Mouse (Mus musculus) layer of hippocampus, postnatal 14 days (tissue): Measurements from ENCODE around the gene Hist1h4h. TPM values are rescaled to one million over a fixed set of nuclear protein-coding genes. Genes with fewer than 3 reads are reported as not detected.
"Not testable (repeated sequence)": the region's sequence is repeated elsewhere in the genome, so short reads cannot be mapped to it uniquely, and the experiment has no call there.

Experiments used
- DNase-seq, 2 experiments: peaks; one replicate each; pipeline ENCODE4 v3.0.0; 2021 to 2022; ENCODE audit warnings: low spot score in 2 of 2, mixed read lengths in 1 of 2
- total RNA-seq, 2 experiments: library from RNA; stranded (reverse); gene quantifications; 2 replicates each; pipeline ENCODE4 v1.2.3; 2021

Gene Hist1h4h
- total RNA-seq, 2 experiments from 2014 or later, result 253 to 315 TPM

DNA sequence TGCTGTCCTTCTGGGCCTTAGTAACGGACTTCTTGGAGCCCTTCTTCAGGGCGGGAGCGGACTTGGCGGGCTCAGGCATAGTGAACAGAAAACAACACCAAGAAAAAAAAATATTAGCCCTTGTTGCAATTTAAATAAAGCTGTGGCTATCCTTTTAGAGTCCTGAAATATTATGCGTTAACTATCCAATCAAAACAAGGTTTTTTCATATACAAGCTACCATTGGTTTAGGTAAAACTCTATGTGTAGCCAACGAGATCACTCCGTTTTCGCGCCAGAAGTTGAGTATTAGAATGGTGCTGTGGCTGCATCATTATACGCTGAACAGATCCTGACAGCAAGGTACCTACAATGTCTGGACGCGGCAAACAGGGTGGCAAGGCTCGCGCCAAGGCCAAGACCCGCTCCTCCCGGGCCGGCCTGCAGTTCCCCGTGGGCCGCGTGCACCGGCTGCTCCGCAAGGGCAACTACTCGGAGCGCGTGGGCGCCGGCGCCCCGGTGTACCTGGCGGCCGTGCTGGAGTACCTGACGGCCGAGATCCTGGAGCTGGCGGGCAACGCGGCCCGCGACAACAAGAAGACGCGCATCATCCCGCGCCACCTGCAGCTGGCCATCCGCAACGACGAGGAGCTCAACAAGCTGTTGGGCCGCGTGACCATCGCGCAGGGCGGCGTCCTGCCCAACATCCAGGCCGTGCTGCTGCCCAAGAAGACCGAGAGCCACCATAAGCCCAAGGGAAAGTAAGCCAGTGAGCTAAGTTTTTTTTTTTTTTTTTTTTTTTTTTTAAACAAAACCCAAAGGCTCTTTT is 2.9 kb downstream of the Hist1h4h start, which contains the start of gene Hist1h2af:
TSS of gene Hist1h2af (plus strand) at position 347 of the 808 bp plus-strand sequence.
- DNase-seq, result peak in 1 of 2 experiments; percentile 88

DNA sequence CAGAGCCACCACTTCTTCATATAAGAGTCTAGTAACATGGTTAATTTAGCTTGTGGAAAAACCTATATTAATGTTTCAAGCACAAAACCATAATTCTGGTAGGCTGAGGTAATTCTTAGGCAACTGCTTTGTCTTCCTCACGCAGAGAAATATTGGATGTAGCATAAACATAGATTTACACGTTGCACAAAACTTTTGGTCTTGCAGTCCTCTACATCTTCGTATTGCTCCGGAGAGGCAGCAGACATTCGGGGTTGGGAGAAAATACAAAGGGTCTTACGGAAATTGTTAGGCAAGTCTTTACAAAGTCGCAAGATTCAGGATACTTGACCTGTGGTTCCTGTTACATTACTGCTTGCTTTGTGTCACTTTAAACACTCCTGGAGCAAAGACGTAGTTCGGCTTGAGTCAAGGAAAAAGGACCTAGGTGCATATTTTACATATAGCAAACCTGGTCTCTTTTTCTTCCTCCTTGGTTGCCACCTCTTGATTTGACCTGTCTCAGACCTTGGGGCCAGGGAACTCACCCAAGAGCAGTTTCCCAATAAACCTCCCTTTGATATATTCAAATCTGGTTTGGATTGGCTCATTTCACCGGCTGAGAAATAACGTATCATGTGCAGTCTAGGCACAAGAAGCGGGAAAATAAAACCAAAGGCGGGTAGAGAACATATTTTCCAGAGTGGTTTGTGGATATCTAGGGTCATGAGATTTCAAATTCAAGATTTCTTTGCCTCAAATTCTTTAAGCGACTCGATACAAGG is 3.7 kb downstream of the Hist1h4h start:
- DNase-seq, result peak in 1 of 2 experiments; percentile 56

DNA sequence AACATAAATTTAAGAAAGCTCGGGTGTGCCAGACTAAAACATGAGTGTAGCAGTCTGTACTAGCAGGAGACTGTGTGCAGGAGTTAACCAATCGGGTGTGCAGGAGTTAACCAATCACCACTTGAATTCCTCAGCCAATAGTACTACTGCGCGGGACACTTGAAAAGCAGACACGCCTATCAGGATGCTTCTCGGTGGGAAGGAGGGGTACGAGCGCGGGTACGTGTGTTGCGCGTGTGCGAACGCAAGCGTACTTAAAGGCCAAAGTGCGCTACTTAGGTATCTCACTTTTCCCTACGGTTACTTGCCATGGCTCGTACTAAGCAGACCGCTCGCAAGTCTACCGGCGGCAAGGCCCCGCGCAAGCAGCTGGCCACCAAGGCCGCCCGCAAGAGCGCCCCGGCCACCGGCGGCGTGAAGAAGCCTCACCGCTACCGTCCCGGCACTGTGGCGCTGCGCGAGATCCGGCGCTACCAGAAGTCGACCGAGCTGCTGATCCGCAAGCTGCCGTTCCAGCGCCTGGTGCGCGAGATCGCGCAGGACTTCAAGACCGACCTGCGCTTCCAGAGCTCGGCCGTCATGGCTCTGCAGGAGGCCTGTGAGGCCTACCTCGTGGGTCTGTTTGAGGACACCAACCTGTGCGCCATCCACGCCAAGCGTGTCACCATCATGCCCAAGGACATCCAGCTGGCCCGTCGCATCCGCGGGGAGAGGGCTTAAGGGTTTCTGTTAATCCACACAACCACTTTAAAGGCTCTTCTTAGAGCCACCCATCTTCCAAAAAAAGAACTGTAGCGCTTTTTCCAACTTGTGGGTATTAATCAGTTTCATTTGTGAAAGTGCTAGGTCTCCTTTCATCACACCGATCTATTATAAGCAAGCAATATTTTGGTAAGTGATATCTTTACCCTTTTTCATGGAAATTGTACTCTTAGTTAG is 4.6 kb downstream of the Hist1h4h start, which contains the start of gene Hist1h3g:
TSS of gene Hist1h3g (plus strand) at position 286 of the 939 bp plus-strand sequence.
- DNase-seq, result peak; percentile 87 to 96

DNA sequence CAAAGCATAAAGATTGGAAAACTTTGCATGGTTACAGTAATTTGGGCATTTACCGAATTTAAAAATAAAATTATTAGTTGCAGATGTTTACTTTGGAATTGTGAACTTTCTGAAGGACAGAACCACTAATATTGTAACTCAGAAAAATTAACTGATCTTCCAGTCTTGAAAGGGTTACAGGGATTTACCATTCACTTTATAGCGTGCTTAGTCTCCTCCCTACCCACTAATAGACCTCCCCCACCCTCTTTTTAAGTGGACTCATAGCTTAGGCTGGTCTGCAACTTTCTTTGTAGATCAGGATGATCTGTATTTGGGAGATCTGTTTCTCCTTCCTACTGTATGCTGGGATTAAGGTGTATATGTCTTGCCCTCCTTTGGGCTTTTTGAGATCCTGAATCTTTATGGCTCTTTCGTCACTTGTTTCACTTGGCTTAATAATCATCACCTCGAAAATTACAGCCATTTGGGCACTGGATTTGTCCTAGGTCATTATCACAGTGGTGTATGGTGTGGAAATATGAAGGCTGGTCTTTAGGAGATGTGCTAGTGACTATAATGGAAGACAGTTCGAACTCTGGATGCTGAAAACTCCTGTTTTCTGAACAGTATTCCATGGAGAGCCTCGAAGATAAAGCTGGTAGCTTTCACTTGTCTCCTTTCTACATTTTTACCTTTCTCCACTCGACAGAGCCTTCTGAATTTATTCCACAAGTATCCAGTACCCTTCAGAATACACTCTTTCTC is 5.4 kb downstream of the Hist1h4h start:
- DNase-seq, result no peak

DNA sequence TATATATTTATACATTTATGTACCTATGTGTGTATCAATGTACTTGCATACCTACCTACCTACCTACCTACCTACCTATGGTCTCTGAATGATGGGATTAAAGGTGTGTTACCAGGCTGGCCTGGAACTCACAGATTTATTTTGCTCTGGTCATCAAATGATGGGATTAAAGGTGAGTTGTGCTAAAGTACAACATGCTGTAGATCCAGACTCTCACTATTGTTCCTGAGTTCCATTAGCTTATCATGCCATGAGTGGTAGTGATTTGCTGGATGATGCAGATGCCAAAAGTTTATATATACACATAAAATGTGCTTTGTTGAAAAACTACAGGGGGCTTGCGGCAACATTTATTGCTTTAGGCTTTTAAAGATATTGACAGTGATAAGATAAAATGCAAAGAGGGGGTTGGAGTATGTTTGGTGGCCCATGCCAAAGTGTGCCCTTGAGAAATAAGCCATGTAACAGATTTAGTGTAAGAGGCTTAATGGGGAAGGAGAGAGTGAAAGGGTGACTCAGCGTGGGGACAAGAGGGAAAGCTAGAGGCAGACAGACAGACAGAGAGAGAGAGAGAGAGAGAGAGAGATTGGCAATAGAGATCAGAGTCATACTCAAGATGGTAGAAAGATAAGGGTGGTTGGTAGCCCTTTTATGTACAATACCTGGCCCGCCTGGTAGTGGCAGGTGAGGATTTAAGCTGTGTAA is 6.3 kb downstream of the Hist1h4h start:
- DNase-seq, result no peak

DNA sequence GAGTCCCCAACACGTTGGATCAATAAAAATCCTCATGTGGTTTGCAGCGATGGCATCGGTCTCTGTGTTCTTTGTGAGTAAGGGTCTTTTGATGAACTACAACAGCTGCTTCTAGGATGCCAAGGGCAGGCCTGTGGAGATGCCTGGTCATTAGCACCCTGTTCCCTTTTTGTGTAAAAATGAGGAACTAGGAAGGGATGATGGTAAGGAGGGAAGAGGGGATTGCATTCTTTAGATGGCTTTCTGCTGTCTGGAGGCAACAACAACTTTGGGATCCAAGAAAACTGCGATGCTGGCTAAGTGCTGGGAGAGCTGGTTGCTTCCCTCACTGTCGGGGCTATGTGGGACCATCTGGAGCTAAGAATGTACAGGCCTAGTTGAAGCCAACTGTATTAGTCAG is 7.4 kb downstream of the Hist1h4h start:
- no peak for DNase-seq

DNA sequence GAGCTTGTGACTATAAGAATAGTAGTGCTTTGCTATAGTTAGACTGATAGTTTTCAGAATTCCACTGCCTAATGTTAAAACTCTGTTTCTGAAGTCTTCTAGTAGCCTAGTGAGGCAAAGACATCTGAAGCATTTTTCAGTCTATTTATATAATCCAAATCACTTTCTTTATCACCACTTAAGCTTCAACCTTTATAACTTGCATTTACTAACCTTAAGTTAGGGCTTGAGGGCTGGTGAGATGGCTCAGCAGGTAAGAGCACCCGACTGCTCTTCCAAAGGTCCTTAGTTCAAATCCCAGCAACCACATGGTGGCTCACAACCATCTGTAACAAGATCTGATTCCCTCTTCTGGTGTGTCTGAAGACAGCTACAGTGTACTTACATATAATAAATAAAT is 9.0 kb downstream of the Hist1h4h start:
- not testable (repeated sequence) for DNase-seq

DNA sequence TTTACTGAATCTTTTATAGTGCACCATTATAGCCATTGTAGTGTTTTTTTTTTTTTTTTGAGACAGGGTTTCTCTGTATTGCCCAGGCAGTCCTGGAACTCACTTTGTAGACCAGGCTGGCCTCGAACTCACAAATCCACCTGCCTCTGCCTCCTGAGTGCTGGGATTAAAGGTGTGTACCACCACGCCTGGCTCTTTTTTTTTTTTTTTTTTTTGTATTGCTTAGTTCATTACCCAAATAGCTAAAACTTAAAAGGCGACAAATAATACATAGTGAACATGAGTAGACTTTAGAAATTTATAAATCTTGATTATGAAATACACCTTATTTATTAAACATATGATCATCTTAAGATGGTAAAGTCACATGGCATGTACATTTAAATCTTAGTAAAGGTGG is 10.6 kb downstream of the Hist1h4h start:
- no peak for DNase-seq

DNA sequence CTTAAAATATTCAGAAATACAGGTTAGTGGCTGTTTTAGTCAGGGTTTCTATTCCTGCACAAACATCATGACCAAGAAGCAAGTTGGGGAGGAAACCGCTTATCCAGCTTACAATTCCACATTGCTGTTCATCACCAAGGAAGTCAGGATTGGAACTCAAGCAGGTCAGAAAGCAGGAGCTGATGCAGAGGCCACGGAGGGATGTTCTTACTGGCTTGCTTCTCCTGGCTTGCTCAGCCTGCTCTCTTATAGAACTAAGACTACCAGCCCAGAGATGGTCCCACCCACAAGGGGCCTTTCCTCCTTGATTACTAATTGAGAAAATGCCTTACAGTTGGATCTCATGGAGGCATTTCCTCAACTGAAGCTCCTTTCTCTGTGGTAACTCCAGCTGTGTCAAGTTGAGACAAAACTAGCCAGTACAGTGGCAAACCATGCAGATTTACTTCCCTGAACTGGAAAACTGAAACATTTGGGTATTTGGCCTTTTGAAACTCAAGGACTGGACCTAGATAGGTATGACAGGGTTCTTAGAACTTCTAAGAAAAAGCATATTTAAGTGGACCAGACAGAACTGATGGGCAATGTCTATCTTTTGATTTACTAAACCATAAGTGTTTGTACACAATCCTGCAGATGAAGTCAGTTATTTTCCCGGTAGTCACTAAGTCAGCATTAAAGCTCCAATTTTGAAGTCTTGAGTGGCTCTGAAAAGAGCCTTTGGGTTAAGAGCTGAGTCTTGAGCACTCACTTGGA is 11.6 kb downstream of the Hist1h4h start:
- DNase-seq, result not testable (repeated sequence)

DNA sequence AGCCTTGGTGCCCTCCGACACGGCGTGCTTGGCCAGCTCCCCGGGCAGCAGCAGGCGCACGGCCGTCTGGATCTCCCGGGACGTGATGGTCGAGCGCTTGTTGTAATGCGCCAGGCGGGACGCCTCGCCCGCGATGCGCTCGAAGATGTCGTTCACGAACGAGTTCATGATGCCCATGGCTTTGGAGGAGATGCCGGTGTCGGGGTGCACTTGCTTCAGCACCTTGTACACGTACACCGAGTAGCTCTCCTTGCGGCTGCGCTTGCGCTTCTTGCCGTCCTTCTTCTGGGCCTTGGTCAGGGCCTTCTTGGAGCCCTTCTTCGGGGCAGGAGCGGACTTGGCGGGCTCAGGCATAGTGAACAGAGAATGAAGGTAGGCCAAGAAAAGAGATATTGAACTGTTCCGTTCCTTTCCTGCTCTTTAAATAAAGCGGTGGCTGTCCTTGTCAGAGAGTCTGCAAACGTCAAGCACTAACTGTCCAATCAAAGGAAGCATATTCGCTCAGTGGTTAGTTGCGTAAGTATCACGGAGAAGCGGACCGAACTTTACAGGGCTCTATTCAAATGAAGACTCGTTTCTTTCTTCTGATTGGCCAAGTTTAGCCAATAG is 12.3 kb downstream of the Hist1h4h start, which contains the start of gene Hist1h2bh:
TSS of gene Hist1h2bh (minus strand) at position 394 of the 609 bp plus-strand sequence.
- peak; percentile 55 to 92 for DNase-seq

DNA sequence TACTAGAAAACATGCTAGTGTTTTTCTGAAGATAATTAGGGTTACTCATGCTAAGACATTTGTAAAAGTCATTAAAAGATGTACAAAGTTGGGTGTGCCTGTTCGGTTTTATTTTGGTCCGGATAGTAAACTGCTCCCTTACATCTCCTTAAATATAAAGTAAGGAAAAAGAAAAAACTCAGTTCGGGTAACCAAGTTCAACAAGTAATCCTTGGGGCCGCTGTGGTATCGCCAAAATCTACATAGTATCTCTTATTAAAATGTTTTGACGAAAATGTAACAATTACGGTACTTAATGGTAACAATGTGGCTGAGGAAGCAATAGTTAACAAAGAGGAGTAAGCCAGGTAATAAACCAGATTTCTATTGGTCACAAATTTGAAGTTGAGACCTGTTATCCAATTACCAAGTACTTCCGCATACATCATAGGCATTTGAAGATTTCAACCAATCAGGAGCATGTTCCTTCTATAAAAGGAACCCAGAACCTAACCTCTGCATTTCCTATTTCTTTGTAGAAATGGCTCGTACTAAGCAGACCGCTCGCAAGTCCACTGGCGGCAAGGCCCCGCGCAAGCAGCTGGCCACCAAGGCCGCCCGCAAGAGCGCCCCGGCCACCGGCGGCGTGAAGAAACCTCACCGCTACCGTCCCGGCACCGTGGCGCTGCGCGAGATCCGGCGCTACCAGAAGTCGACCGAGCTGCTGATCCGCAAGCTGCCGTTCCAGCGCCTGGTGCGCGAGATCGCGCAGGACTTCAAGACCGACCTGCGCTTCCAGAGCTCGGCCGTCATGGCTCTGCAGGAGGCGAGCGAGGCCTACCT is 13.3 kb downstream of the Hist1h4h start, which contains the start of gene Hist1h3f:
TSS of gene Hist1h3f (plus strand) at position 88 of the 822 bp plus-strand sequence.
- peak; percentile 77 to 95 for DNase-seq

DNA sequence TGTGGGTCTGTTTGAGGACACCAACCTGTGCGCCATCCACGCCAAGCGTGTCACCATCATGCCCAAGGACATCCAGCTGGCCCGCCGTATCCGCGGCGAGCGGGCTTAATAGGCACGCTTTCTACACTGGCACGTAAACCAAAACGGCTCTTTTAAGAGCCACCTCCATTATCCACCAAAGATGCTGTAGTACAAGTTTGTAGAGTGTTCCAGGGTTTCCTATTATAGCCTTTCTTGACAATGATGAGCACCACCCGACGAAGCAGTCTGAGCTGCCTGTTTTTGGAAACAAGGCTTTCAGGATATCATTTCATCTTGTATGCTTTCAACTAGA is 13.9 kb downstream of the Hist1h4h start:
- DNase-seq, result not testable (repeated sequence)

DNA sequence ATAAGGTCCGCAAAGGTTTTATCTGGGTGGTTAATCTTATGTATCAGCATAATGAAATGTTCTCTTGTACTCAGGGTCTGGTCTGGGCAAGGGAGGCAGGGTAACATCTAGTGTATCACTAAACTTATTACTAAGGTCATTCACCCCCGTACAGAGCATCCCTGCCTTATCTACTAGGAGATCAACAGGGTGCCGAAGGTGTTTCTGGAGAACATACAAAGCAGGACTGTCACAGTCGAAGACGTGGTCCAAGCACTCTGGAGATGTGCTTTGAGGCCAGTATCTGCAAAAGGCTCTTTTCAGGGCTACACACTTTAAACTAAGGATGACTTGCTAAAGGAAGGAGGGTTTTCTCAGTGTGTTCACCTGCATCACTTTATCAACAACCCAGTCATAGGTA is 15.8 kb downstream of the Hist1h4h start:
- DNase-seq, result no peak

DNA sequence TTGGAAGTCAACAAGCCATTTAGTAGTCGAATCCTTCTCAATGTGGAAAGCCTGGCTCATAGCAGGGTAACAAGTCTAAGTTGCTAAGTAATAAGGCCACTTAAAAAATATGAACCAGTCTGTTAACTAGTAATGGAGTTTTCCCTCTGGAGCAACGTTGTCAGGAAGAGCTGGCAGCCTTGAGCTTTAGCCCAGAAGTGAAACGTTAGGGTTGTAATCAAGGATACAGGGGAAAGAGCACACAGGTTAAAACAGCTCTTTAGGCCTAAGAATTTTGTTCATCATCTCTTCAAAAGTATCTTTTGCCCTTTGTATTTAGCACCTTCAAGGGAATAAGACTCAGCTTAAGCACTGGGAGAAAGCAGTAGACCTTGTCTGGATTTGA is 19.9 kb downstream of the Hist1h4h start:
- DNase-seq, result no peak

DNA sequence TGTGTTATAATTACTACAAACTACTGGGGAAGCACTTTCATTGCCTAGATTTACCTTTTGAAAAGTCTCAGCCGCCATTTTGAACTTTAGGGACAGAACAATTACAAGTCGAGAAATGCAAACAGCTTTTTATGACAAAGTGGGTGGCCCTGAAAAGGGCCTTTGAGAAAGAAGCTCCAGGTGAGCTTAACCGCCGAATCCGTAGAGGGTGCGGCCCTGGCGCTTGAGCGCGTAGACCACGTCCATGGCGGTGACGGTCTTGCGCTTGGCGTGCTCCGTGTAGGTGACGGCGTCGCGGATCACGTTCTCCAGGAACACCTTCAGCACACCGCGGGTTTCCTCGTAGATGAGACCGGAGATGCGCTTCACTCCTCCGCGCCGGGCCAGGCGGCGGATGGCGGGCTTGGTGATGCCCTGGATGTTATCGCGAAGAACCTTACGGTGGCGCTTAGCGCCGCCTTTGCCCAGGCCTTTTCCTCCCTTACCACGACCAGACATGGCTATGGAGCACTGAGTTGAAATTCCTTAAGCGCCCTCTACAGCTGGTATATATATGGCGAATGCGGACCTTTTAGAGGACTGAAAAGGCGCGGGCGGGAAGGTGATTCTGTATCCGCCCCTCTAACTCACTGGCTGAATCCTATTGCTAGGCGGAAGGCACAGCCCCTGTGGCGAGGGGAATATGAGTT is 20.4 kb downstream of the Hist1h4h start, which contains the start of gene Hist1h4f:
TSS of gene Hist1h4f (minus strand) at position 503 of the 689 bp plus-strand sequence.
- peak; percentile 84 to 89 for DNase-seq
